Mouse (Mus musculus) forebrain, embryonic 10.5 days (tissue): ENCODE measurements around the gene Hist1h2bh. TPM values are rescaled to one million over a fixed set of nuclear protein-coding genes. Genes with fewer than 3 reads are reported as not detected.
"Not testable (repeated sequence)": the region's sequence is repeated elsewhere in the genome, so short reads cannot be mapped to it uniquely, and the experiment has no call there.

Experiments used
- DNase-seq: peaks from one replicate; pipeline ENCODE4 v3.0.0-alpha.2; 2017; ENCODE audit warnings: low spot score; ENCODE audit errors: extremely low spot score
- H3K27ac ChIP-seq: fragments of 300-500 bp; sonication (generic); 2 replicates; pipeline ENCODE4 v1.5.1; 2016; ENCODE audit warnings: mild to moderate bottlenecking
- H3K27me3 ChIP-seq: fragments of 300-500 bp; sonication (generic); 2 replicates; pipeline ENCODE4 v1.6.1; 2016; ENCODE audit warnings: mild to moderate bottlenecking; ENCODE audit not compliant: poor library complexity, severe bottlenecking
- H3K36me3 ChIP-seq: fragments of 300-500 bp; sonication (generic); replicated peaks from 2 replicates; pipeline ENCODE4 v1.6.1; 2016; ENCODE audit warnings: mild to moderate bottlenecking, moderate library complexity
- H3K4me1 ChIP-seq: fragments of 300-500 bp; sonication (generic); 2 replicates; pipeline ENCODE4 v1.6.1; 2016
- H3K4me3 ChIP-seq: fragments of 300-500 bp; sonication (generic); 2 replicates; pipeline ENCODE4 v1.5.1; 2016; ENCODE audit warnings: mild to moderate bottlenecking, moderate library complexity
- H3K9me3 ChIP-seq: fragments of 300-500 bp; sonication (generic); 2 replicates; pipeline ENCODE4 v1.6.1; 2016; ENCODE audit warnings: mild to moderate bottlenecking, moderate library complexity
- WGBS: fragments of 180-500 bp; shearing (Covaris S2); methylation state at CpG from one replicate; pipeline ENCODE4 v1.1.7; 2016; 5-methylcytosine and 5-hydroxymethylcytosine counted together
- polyA plus RNA-seq: library from polyadenylated mRNA; unstranded; fragments of >200 nt; fragmentation: Nextera tagmentation; extraction: Ambion mirVana; gene quantifications from 2 replicates; pipeline ENCODE4 v1.2.1, GENCODE M21; 2016

Hist1h2bh gene
- polyA plus RNA-seq = 0.74 and 0.79 TPM in 2 replicates

GRCm38 (mm10) chr13:23542999-23543607, at the start of gene Hist1h2bh:
Gene Hist1h2bh (minus strand): TSS chr13:23543392.
- WGBS = under 1% methylated on average over 32 of the region's 42 CpGs
- not testable (repeated sequence) for H3K9me3 ChIP-seq, H3K36me3 ChIP-seq, H3K27me3 ChIP-seq
- H3K4me1 ChIP-seq = peaks cover 25% of the 10 kb centered on the region
- peak within 1 kb of the TSS; percentile 95 for H3K27ac ChIP-seq
- peak within 1 kb of the TSS; percentile 57 for H3K4me3 ChIP-seq
- DNase-seq = peak; percentile 77

GRCm38 (mm10) chr13:23592614-23593013, 49.4 kb upstream of the Hist1h2bh start:
- 0 out of 2 replicates have a peak overlapping the region, but pooled peaks have one; percentile 27 for H3K27ac ChIP-seq
- H3K9me3 ChIP-seq = no peaks in the 10 kb centered on the region
- 89% methylated on average over 7 of the region's 7 CpGs for WGBS
- H3K36me3 ChIP-seq = no peaks in the 10 kb centered on the region
- no peak overlapping the region for H3K4me3 ChIP-seq
- DNase-seq = no peak
- H3K27me3 ChIP-seq = no peaks in the 10 kb centered on the region
- H3K4me1 ChIP-seq = no peaks in the 10 kb centered on the region

GRCm38 (mm10) chr13:23591886-23592285, 48.7 kb upstream of the Hist1h2bh start:
- not testable (repeated sequence) for H3K27ac ChIP-seq, H3K4me3 ChIP-seq, H3K27me3 ChIP-seq, H3K9me3 ChIP-seq, H3K4me1 ChIP-seq, DNase-seq, H3K36me3 ChIP-seq
- WGBS = 94% methylated on average over 7 of the region's 7 CpGs

DNA sequence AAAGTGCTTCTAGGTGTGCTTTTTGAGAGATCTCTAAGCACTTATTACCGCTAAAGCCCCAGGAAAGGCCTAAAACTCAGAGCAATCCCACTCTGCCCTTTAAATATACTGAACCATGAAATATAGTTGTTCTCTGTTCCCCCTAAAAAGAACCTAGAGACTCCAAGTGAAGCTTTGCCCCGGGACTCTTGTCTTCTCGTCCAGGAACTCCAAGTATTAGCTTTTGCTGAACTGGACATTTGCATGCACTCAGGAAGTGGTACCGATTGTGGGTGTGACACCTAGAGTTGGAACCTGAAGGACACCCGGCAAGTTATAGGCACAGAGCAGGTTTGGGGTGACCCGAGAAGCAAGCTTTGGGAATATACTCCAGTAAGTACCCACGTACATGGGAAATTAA, 48.0 kb upstream of the Hist1h2bh start:
- DNase-seq = no peak
- peaks cover 10% of the 10 kb centered on the region for H3K4me1 ChIP-seq
- 94% methylated on average over 7 of the region's 7 CpGs for WGBS

DNA sequence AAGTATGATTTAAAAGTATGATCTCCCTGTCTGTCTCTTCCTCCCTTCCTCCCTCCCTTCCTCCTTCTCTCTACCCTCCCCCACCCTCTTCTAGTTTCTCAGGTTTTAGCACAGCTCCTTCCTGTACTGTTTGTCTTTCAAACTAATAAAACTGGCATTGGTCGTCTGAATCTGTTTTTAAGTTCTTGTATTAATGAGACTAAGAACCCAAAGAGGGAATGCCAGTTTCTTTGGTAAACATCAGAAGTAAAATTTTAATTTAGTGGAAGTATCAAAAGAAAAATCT, 43.7 kb upstream of the Hist1h2bh start:
- Histone ChIP-seq H3K27ac (peak overlapping the region; percentile 94), H3K9me3 (no peaks in the 10 kb centered on the region), H3K27me3 (no peaks in the 10 kb centered on the region), H3K4me1 (peaks cover 44% of the 10 kb centered on the region), H3K36me3 (no peaks in the 10 kb centered on the region), H3K4me3 (peak overlapping the region; percentile 55)
- no peak for DNase-seq
- 7% methylated on average over 1 of the region's 1 CpGs for WGBS

More for the DNA sequence above, 48.0 kb upstream of the Hist1h2bh start:
- Histone ChIP-seq H3K4me3 (no peak overlapping the region), H3K36me3 (no peaks in the 10 kb centered on the region), H3K27ac (no peak overlapping the region), H3K27me3 (no peaks in the 10 kb centered on the region), H3K9me3 (no peaks in the 10 kb centered on the region)

DNA sequence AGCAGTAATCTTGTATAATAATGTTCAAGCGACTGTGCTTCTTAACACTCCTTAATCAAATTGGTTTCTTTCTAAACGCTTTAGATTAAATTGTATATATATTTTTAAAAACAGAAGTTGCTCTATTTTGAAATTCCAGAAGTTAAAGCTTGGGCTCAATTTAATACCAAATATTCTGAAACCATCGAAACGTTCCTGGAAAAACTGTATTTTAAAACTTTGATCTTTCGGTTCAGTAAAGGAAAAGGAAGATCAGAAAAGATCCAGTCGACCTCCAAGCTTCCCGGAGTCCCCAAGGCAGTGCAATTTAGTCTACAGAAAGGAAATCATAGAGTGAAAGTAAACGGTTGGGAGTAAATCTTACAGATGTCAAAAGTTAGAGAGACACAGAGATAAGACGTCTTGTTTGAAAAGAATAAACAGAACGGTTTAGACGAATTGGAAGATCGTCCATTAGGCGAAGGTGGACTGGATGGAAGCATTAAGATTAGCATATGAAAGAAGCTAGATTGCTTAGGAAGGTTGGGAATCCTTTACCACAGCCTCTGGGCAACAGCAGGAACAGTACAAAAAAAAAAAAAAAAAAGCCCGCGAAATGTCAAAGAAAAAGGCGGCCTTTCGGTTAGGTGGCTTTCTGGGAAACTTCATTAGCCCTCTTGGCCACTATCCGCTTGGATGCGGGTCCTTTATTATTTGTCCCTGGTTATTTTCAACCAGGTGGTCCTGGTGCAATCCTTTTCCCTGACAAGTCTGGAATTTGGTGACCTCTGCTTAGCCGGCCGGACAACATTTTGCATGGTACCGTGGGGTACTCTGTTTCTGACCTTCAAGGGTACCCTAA, 43.1 kb upstream of the Hist1h2bh start:
- Histone ChIP-seq H3K27ac (peak overlapping the region; percentile 94), H3K4me3 (peak overlapping the region; percentile 55), H3K4me1 (peaks cover 45% of the 10 kb centered on the region), H3K36me3 (no peaks in the 10 kb centered on the region), H3K27me3 (no peaks in the 10 kb centered on the region), H3K9me3 (no peaks in the 10 kb centered on the region)
- peak; percentile 46 for DNase-seq
- 1% methylated on average over 22 of the region's 22 CpGs for WGBS

GRCm38 (mm10) chr13:23585442-23586098, 42.4 kb upstream of the Hist1h2bh start:
- peak; percentile 80 for DNase-seq
- not testable (repeated sequence) for H3K9me3 ChIP-seq, H3K36me3 ChIP-seq, H3K27me3 ChIP-seq
- Histone ChIP-seq H3K4me1 (peaks cover 52% of the 10 kb centered on the region), H3K4me3 (peak overlapping the region; percentile 55), H3K27ac (peak overlapping the region; percentile 94)
- under 1% methylated on average over 30 of the region's 36 CpGs for WGBS

DNA sequence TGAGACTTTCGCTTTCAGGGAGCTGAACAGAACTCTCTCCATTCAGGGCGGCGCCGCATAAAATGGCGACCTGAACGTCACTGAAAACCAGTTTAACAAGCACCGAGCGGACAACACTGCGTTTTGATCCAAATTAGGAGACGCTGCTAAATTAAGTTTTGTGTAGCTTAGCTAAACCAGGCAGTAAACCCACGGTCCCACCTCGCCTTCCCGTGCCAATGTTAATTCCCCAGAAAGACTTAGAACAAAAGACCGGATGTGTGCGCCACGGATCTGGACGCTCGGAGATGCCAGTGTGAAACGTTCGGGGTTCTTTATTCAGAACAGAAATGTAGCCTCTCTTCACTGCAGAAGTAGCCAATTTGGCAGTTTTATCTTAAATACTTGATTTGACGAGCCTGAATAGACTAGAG, 41.8 kb upstream of the Hist1h2bh start:
- no peaks in the 10 kb centered on the region for H3K27me3 ChIP-seq
- peak; percentile 78 for DNase-seq
- no peaks in the 10 kb centered on the region for H3K36me3 ChIP-seq
- H3K9me3 ChIP-seq = no peaks in the 10 kb centered on the region
- under 1% methylated on average over 21 of the region's 21 CpGs for WGBS
- H3K4me1 ChIP-seq = peaks cover 57% of the 10 kb centered on the region
- peak overlapping the region; percentile 55 for H3K4me3 ChIP-seq
- peak overlapping the region; percentile 94 for H3K27ac ChIP-seq

DNA sequence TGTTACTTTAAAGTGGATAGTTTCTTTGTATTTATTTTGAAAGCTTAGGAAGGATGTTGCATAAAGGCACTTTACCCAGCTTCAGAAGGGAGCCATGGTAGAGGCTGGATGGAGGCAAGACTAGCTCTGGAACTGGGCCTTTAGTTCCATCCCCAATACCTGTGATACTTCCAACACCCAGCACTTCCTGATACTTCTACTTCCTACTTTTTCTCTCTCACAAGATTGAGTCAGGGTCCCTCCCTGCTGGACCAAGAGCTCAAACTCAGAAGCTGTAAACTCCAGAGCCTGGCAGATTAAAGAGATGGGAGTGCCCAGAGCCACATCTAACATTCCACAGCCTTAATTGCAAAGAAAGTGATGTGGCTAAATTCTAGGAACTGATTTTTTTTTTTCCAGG, 41.1 kb upstream of the Hist1h2bh start:
- peak; percentile 25 for DNase-seq

GRCm38 (mm10) chr13:23583387-23584068, 40.3 kb upstream of the Hist1h2bh start:
- peaks cover 57% of the 10 kb centered on the region for H3K4me1 ChIP-seq
- peak; percentile 30 for DNase-seq
- H3K27ac ChIP-seq = peak overlapping the region; percentile 94
- no peaks in the 10 kb centered on the region for H3K36me3 ChIP-seq
- no peaks in the 10 kb centered on the region for H3K9me3 ChIP-seq
- no peaks in the 10 kb centered on the region for H3K27me3 ChIP-seq
- H3K4me3 ChIP-seq = peak overlapping the region; percentile 61

More for the DNA sequence above, 41.1 kb upstream of the Hist1h2bh start:
- Histone ChIP-seq H3K36me3 (no peaks in the 10 kb centered on the region), H3K27ac (peak overlapping the region; percentile 94), H3K4me3 (peak overlapping the region; percentile 55), H3K9me3 (no peaks in the 10 kb centered on the region), H3K4me1 (peaks cover 57% of the 10 kb centered on the region), H3K27me3 (no peaks in the 10 kb centered on the region)

DNA sequence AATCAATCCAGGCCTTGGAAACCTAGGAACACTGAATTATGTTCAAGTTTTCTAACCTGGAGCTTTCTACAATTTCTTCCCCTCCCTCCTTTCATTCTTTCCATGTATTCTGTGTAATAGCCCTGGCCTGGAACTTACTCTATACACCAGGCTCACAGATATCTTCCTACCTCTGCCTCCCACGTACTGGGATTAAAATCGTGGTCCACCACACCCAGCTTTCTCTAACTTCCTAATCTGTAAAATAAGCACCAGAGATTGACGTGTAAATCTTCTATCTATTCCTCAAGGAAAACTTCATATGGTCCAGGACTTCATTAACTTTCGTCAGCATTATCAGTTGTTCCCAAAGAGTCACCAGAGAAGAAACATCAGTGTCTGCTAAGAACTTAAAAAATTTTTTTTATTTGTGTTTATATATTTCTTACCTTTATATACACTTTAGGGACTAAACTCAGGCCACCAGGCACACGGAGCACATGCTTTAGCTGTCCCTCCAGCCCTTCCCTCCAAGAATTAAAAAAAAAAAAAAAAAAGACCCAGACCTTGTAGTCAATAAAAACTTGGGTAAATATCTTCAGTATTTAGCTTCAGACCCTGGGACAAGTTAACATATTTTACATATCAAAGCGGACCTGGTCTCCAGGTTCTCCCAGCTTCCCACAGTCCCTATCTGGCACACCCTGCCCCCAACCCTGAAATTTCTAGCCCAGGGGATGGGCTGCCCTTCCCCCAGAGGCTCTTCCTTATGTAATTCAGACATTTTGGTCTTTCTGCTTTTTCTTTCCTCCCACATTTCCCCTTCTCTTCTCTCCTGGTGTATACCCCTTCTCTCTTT, 39.2 kb upstream of the Hist1h2bh start:
- Histone ChIP-seq H3K4me1 (peaks cover 58% of the 10 kb centered on the region), H3K36me3 (no peaks in the 10 kb centered on the region), H3K27ac (peak overlapping the region; percentile 94), H3K27me3 (no peaks in the 10 kb centered on the region), H3K4me3 (peak overlapping the region; percentile 61), H3K9me3 (no peaks in the 10 kb centered on the region)
- DNase-seq = peak; percentile 31
- WGBS = 6% methylated on average over 6 of the region's 6 CpGs
